Mouse (Mus musculus) limb, embryonic 11.5 days (tissue): Measurements from ENCODE around the gene Eif5a2. TPM values are rescaled to one million over a fixed set of nuclear protein-coding genes. Genes with fewer than 3 reads are reported as not detected.
"Not testable (repeated sequence)": the region's sequence is repeated elsewhere in the genome, so short reads cannot be mapped to it uniquely, and the experiment has no call there.

ENCODE experiments used
- ATAC-seq: fragments of 200-750 bp; cut with Nextera tagmentation; 2 replicates; pipeline ENCODE4 v1.8.0; 2017; ENCODE audit warnings: low read depth; ENCODE audit not compliant: insufficient number of reproducible peaks, low FRiP score, low TSS enrichment
- DNase-seq: peaks from one replicate; pipeline ENCODE4 v3.0.0-alpha.2; 2015; ENCODE audit warnings: low spot score
- H3K27ac ChIP-seq: fragments of 300-500 bp; sonication (generic); replicated peaks from 2 replicates; pipeline ENCODE4 v1.5.1; 2014; ENCODE audit warnings: low read depth, mild to moderate bottlenecking, low read length
- H3K27me3 ChIP-seq: fragments of 300-500 bp; sonication (generic); 2 replicates; pipeline ENCODE4 v1.6.1; 2014; ENCODE audit warnings: mild to moderate bottlenecking, low read length, mixed read lengths; ENCODE audit not compliant: control insufficient read depth, insufficient read depth
- H3K36me3 ChIP-seq: fragments of 300-500 bp; sonication (generic); 2 replicates; pipeline ENCODE4 v1.6.1; 2014; ENCODE audit warnings: mild to moderate bottlenecking, low read length, moderate library complexity, mixed read lengths; ENCODE audit not compliant: control insufficient read depth, insufficient read depth
- H3K4me1 ChIP-seq: fragments of 300-500 bp; sonication (generic); 2 replicates; pipeline ENCODE4 v1.6.1; 2014; ENCODE audit warnings: low read length, mixed read lengths; ENCODE audit not compliant: control insufficient read depth, insufficient read depth
- H3K4me2 ChIP-seq: fragments of 300-500 bp; sonication (generic); 2 replicates; pipeline ENCODE4 v1.6.1; 2014; ENCODE audit warnings: low read depth, mild to moderate bottlenecking, moderate library complexity; ENCODE audit not compliant: severe bottlenecking
- H3K4me3 ChIP-seq: fragments of 300-500 bp; sonication (generic); 2 replicates; pipeline ENCODE4 v1.5.1; 2014; ENCODE audit warnings: low read depth, low read length
- H3K9ac ChIP-seq: fragments of 300-500 bp; sonication (generic); 2 replicates; pipeline ENCODE4 v1.6.1; 2014; ENCODE audit warnings: mild to moderate bottlenecking, low read length
- H3K9me3 ChIP-seq: fragments of 300-500 bp; sonication (generic); 2 replicates; pipeline ENCODE4 v1.6.1; 2016; ENCODE audit warnings: low read length; ENCODE audit not compliant: control insufficient read depth
- WGBS: fragments of 180-500 bp; shearing (Covaris S2); extraction: QIAGEN DNeasy Blood & Tissue Kit; methylation state at CpG from one replicate; pipeline ENCODE4 v1.1.7; 2014; 5-methylcytosine and 5-hydroxymethylcytosine counted together
- polyA plus RNA-seq: library from polyadenylated mRNA; unstranded; fragments of >200 nt; fragmentation: Nextera tagmentation; extraction: Ambion mirVana; gene quantifications from 2 replicates; pipeline ENCODE4 v1.2.1, GENCODE M21; 2014

The Eif5a2 gene
- polyA plus RNA-seq, 1 experiment from 2014 or later, result 15.2 TPM

DNA sequence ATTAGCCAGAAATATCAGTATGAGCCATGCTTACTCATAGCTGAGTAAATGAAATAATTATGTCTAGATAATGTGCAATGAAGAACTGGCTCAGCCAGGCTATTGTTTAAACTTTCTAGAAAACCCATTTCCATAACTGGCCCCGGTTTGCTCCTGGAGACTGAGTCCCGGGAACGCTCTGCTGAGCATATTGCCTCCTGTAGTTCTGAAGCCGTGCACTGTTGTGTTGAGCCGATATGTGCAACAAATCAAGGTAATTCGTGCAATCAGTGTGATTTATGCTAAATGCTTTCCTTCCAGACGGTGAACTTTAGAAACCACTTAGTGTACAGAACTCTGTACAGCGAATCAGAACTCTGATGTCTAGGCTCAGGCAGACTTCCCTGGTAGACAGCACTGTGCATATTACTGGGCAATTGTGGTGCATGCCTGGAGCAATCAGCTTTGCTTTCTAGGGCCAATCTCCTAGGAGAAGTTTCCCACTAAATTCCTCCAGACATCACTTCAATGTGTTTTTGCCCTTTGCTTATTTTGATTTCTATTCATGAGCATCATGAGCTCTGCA is 19.8 kb upstream of the Eif5a2 start:
- H3K4me3 ChIP-seq, result no peak overlapping the region
- no peak overlapping the region for H3K4me2 ChIP-seq
- DNase-seq (no peak), ATAC-seq (no peak)
- H3K36me3 ChIP-seq, result no peaks in the 10 kb centered on the region
- WGBS, result 55% methylated on average over 8 of the region's 8 CpGs
- no peaks in the 10 kb centered on the region for H3K9me3 ChIP-seq
- no peaks in the 10 kb centered on the region for H3K27me3 ChIP-seq
- H3K27ac ChIP-seq, result no peak overlapping the region
- H3K9ac ChIP-seq, result no peak overlapping the region
- no peaks in the 10 kb centered on the region for H3K4me1 ChIP-seq

DNA sequence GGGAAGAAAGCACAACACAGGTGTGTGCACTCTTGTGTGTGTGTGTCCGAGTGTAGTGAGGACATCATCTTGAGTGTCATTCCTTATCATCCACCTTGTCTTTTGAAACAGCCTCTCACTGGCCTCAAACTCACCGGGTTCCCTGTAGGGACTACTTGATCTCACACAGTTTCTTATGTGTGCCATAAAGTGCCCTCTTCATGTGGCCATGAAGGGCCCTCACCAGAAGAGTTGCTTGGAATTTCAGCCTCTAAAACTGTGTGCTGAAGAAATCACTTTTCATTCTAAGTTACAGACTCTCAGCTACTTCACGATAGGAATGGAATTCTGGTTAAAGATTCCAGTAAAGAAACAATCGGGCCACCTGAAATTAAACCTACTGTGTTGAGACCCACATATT is 14.1 kb upstream of the Eif5a2 start:
- DNase-seq (no peak), ATAC-seq (no peak)
- Histone ChIP-seq H3K9ac (no peak overlapping the region), H3K27ac (no peak overlapping the region), H3K4me3 (no peak overlapping the region), H3K27me3 (no peaks in the 10 kb centered on the region), H3K9me3 (no peaks in the 10 kb centered on the region), H3K4me1 (no peaks in the 10 kb centered on the region), H3K36me3 (no peaks in the 10 kb centered on the region), H3K4me2 (no peak overlapping the region)
- WGBS, result 89% methylated on average over 4 of the region's 4 CpGs

DNA sequence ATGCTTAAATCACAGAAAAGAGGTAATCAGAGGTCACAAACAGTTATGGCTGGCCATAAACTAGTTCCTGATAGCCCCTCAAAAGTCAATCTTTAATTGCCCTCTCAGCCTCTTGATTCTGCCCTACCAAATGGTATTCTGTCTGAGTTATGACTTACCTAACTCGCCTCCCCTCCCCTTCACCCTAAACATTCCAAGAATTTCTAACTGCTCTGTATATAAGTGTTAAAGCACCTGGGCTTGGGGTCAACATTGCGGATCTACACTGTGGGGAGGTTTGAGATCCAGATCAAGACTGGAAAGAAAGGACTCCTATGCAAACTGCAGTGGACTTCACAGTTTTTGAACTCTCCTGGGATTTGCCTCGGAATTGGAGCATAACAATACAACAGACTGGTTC is 12.9 kb upstream of the Eif5a2 start:
- Histone ChIP-seq H3K27me3 (no peaks in the 10 kb centered on the region), H3K4me2 (no peak overlapping the region), H3K36me3 (no peaks in the 10 kb centered on the region), H3K27ac (no peak overlapping the region), H3K4me3 (no peak overlapping the region), H3K4me1 (no peaks in the 10 kb centered on the region), H3K9ac (no peak overlapping the region), H3K9me3 (no peaks in the 10 kb centered on the region)
- DNase-seq (no peak), ATAC-seq (peak; percentile 57; the same call in 1 of the 2 replicates)
- WGBS, result 57% methylated on average over 3 of the region's 3 CpGs

DNA sequence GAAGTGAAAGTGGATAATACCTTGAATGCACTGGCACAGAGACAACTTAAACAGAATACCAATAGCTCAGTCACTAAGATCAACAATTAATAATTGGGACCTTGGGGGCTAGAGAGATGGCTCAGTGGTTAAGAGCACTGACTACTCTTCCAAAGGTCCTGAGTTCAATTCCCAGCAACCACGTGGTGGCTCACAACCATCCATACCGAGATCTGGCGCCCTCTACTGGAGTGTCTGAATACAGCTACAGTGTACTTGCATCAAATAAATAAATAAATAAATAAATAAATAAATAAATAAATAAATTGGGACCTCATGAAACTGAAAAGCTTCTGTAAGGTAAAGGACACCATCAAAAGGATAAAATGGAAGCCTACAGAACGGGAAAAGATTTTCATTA is 8.2 kb upstream of the Eif5a2 start:
- H3K27ac ChIP-seq, DNase-seq, H3K9ac ChIP-seq, H3K4me2 ChIP-seq, H3K27me3 ChIP-seq, H3K9me3 ChIP-seq, H3K4me3 ChIP-seq, ATAC-seq, H3K36me3 ChIP-seq, H3K4me1 ChIP-seq: not testable (repeated sequence)
- WGBS, result 65% methylated on average over 4 of the region's 4 CpGs

DNA sequence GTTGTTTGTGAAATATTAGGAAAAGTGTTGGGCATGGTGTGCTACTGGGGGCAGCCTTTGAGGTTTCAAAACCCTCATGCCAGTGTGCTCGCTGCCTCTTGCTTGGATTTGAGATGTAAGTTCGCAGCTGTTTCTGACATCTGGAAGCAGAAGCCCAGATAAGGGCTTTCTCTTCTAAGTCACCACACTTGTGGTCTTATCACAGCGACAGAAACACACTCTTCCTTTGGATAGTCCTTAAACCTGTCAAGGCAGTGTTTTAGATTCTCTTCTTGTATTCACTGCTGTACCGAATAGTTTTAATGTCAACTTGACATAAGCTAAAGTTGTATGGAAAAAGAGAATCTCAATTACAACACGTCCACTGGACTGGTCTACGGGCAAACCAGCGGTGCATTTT is 5.7 kb upstream of the Eif5a2 start:
- 86% methylated on average over 7 of the region's 7 CpGs for WGBS
- H3K27me3 ChIP-seq, result no peaks in the 10 kb centered on the region
- no peaks in the 10 kb centered on the region for H3K4me1 ChIP-seq
- ATAC-seq, result no peak
- no peak overlapping the region for H3K9ac ChIP-seq
- H3K4me2 ChIP-seq, result no peak overlapping the region
- H3K9me3 ChIP-seq, result no peaks in the 10 kb centered on the region
- H3K4me3 ChIP-seq, result no peak overlapping the region
- H3K27ac ChIP-seq, result no peak overlapping the region
- H3K36me3 ChIP-seq, result no peaks in the 10 kb centered on the region
- DNase-seq, result no peak

DNA sequence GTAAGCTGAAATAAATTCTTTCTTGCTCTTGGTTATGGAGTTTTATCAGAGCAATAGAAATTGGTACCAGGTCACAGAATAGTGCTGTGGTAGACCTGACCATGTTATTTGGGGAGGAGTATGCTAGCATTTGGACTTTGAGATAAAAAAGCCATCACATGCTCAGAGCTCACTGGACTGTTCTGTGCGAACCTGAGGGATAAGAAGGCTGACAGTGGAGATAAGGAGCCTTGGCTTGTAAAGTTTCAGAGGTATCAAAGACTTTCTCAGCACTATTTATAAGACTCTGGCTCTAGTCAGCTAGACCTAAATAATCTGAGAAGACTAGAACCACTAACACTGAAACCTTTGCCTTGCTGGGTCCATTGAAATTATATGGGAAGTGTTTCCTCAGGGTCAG is 5.1 kb upstream of the Eif5a2 start:
- Histone ChIP-seq H3K4me3 (no peak overlapping the region), H3K9me3 (no peaks in the 10 kb centered on the region), H3K27me3 (no peaks in the 10 kb centered on the region), H3K27ac (no peak overlapping the region), H3K4me1 (no peaks in the 10 kb centered on the region), H3K36me3 (no peaks in the 10 kb centered on the region), H3K9ac (no peak overlapping the region), H3K4me2 (no peak overlapping the region)
- ATAC-seq (no peak), DNase-seq (no peak)
- 90% methylated on average over 1 of the region's 1 CpGs for WGBS

DNA sequence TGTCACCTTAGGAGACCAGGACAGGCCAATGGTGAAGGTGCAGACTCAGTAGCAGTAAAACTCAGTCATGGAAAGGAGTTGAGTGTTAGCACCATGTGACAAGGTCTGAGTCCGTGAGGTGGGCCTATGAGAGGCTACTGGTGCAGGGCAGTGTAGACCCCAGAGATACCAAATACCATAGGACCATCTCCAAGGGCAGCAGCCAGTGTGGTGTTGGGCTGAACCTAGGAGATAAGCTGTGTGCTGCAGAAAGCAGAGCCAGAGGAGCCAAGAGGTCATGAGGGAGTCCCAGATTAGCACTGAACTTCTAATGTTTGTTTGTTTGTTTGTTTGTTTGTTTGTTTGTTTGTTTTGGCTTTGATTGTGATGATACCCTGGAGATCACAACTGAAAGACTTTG is 4.6 kb upstream of the Eif5a2 start:
- Histone ChIP-seq H3K4me2 (no peak overlapping the region), H3K27ac (no peak overlapping the region), H3K36me3 (no peaks in the 10 kb centered on the region), H3K4me1 (no peaks in the 10 kb centered on the region), H3K27me3 (no peaks in the 10 kb centered on the region), H3K9ac (no peak overlapping the region), H3K9me3 (no peaks in the 10 kb centered on the region), H3K4me3 (no peak overlapping the region)
- ATAC-seq (no peak), DNase-seq (no peak)
- 84% methylated on average over 1 of the region's 1 CpGs for WGBS

DNA sequence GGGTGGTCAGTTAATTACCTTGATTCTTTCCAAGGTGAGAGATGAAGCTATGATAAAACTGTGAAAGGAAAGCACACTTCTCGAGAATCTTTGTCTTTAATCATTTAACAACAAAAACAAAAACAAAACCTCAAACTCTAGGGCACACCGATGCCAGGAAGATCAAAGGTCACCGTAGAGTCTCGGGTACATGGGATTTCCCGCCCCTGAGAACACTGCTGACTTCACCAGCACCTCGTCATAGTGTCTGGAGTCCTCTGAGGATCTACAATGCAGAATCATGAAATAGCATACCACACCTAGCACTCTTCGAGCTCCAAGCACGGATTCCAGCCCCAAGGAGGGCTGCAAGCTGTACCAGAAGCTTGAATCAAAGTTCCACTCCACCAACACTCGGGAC is 565 bp upstream of the Eif5a2 start:
- ATAC-seq (peak; percentile 22), DNase-seq (no peak)
- Histone ChIP-seq H3K9me3 (no peaks in the 10 kb centered on the region), H3K36me3 (no peaks in the 10 kb centered on the region), H3K4me1 (no peaks in the 10 kb centered on the region), H3K27ac (no peak overlapping the region), H3K27me3 (no peaks in the 10 kb centered on the region), H3K4me3 (no peak overlapping the region), H3K9ac (no peak overlapping the region), H3K4me2 (0 out of 2 replicates have a peak overlapping the region, but pooled peaks have one; percentile 89)
- WGBS, result 79% methylated on average over 9 of the region's 9 CpGs

DNA sequence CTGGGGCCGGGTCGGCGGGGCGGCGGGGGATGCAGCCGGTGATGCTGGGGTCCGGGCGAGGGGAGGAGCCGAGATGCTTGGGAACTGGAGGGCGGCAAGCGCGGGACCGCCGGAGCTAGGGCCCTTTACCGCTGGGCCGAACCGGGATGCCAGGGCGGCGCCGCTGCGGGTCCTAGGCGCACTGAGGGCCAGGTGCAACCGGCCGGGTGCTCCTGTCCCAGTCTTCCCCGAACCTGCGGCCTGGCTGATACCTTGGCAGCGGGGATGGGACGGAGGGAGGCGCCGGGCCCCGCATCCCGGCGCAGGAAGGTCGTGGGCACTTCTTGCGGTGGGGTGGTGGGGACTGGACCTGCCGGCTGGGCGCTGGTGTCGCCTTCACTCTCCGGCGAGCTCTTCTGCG is 346 bp downstream of the Eif5a2 start:
- Histone ChIP-seq H3K36me3 (no peaks in the 10 kb centered on the region), H3K27me3 (no peaks in the 10 kb centered on the region), H3K4me2 (peak overlapping the region; percentile 89), H3K9me3 (no peaks in the 10 kb centered on the region), H3K4me3 (peak overlapping the region; percentile 75), H3K4me1 (no peaks in the 10 kb centered on the region), H3K27ac (no peak overlapping the region), H3K9ac (peak overlapping the region; percentile 77)
- ATAC-seq, result peak; percentile 75
- whole genome bisulfite sequencing, result 0% methylated on average over 40 of the region's 41 CpGs
- DNase-seq, result no peak
